Mouse (Mus musculus) pancreas, adult 10 weeks (tissue): ENCODE measurements around the gene Nobox. TPM values are rescaled to one million over a fixed set of nuclear protein-coding genes. Genes with fewer than 3 reads are reported as not detected.

ENCODE experiments used
- polyA plus RNA-seq: library from polyadenylated mRNA; stranded (reverse); fragments of 350-450 nt; fragmentation: Illumina TruSeq; extraction: RNeasy Lipid Tissue Mini Kit (QIAGEN cat#74804); gene quantifications from one replicate; pipeline ENCODE4 v1.2.3, GENCODE M21; 2015; ENCODE audit warnings: low read depth, low replicate concordance; ENCODE audit not compliant: insufficient read depth

Gene Nobox
- not detected for polyA plus RNA-seq

GRCm38 (mm10) chr6:43309454-43309853 is at the start of gene Nobox:
Gene Nobox, minus strand, starts transcription at chr6:43309554.

GRCm38 (mm10) chr6:43265363-43266041 is 43.9 kb downstream of the Nobox start, which contains the start of gene Arhgef5:
Gene Arhgef5, plus strand, starts transcription at chr6:43265582.

Other genes with a start within 250 kb of the Nobox start
- not detected for gene Olfr441, start 203.2 kb downstream of the Nobox start, polyA plus RNA-seq
- not detected for gene Olfr237-ps1, start 163.0 kb downstream of the Nobox start, polyA plus RNA-seq
- gene Olfr437, start 146.3 kb downstream of the Nobox start, polyA plus RNA-seq: not detected
- gene Olfr13, start 137.4 kb downstream of the Nobox start, polyA plus RNA-seq: not detected
- gene Olfr435, start 112.4 kb downstream of the Nobox start, polyA plus RNA-seq: not detected
- not detected for gene Olfr434, start 96.5 kb downstream of the Nobox start, polyA plus RNA-seq
- gene Olfr47, start 78.0 kb downstream of the Nobox start, polyA plus RNA-seq: not detected
- gene Arhgef5, start 44.0 kb downstream of the Nobox start, polyA plus RNA-seq: 12.4 TPM